Mouse (Mus musculus): ENCODE measurements at regions not wholly inside any gene's neighbourhood (a gene's known extent, or its start where the extent isn't known, plus 50 kb on each side); places are given as distances from the start of the nearest gene placed in this dataset.

- 80% methylated on average over 13 of the region's 13 CpGs for WGBS
- Histone ChIP-seq H3K27me3 (ENCODE audit: poor library complexity, severe bottlenecking) (no peaks in the 10 kb centered on the region), H3K36me3 (replicated peaks) (no peaks in the 10 kb centered on the region), H3K4me1 (peaks cover 12% of the 10 kb centered on the region), H3K27ac (no peak overlapping the region), H3K4me3 (no peak overlapping the region), H3K9me3 (no peaks in the 10 kb centered on the region)
- no peak for DNase-seq (ENCODE audit: extremely low spot score, low spot score)
These were observed 92.8 kb upstream of the Serbp1 start for GRCm38 (mm10) chr6:67144946-67145716.

DNA sequence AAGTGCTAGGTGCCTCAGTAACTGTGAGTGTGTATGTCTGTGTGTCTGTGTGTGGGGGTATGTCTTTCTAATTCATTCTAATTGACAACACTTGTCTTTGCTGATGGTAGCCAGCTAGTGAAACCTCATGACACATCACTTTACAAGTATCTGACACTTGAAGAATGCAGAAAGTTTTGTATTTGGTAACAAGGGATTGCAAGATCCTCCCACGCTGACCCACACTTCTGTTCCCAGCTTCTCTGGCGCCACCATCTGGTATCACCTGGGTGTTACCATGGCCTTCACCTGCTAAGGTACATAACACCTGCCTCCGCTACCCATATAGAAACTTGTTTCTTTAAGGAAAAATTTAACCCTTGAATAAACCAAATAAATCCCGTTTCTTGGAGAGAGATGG, 95.8 kb upstream of the Serbp1 start:
- Histone ChIP-seq H3K9me3 (no peaks in the 10 kb centered on the region), H3K36me3 (replicated peaks) (no peaks in the 10 kb centered on the region), H3K27me3 (ENCODE audit: poor library complexity, severe bottlenecking) (no peaks in the 10 kb centered on the region), H3K27ac (no peak overlapping the region), H3K4me1 (peaks cover 12% of the 10 kb centered on the region), H3K4me3 (no peak overlapping the region)
- no peak for DNase-seq (ENCODE audit: extremely low spot score, low spot score)
- 39% methylated on average over 4 of the region's 4 CpGs for WGBS

GRCm38 (mm10) chr6:67140645-67141250, 97.2 kb upstream of the Serbp1 start:
- no peak for DNase-seq (ENCODE audit: extremely low spot score, low spot score)
- H3K36me3 ChIP-seq (replicated peaks), result no peaks in the 10 kb centered on the region
- no peaks in the 10 kb centered on the region for H3K27me3 ChIP-seq (ENCODE audit: poor library complexity, severe bottlenecking)
- H3K4me1 ChIP-seq, result no peaks in the 10 kb centered on the region
- no peak overlapping the region for H3K4me3 ChIP-seq
- no peaks in the 10 kb centered on the region for H3K9me3 ChIP-seq
- no peak overlapping the region for H3K27ac ChIP-seq
- WGBS, result 87% methylated on average over 6 of the region's 6 CpGs

DNA sequence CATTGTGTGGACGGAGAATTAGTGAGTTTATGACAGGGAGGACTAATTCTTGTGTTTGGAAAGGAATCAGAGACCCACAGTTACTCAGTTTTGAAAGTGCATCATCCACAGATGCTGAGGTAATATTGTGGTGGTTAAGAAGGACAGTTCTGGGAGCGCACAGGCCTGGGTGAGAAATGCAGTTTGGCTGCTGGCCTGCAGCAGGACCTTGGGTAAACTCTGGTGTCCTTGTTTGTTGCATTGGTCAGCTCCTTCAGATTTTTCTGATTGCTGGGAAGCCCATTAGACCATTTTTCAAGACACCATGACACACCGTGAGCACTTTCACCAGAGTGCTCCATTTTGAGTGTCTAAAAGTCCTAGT, 99.0 kb upstream of the Serbp1 start:
- no peak overlapping the region for H3K27ac ChIP-seq
- no peak for DNase-seq (ENCODE audit: extremely low spot score, low spot score)
- H3K9me3 ChIP-seq, result no peaks in the 10 kb centered on the region
- no peak overlapping the region for H3K4me3 ChIP-seq
- H3K4me1 ChIP-seq, result no peaks in the 10 kb centered on the region
- WGBS, result 87% methylated on average over 3 of the region's 3 CpGs
- H3K36me3 ChIP-seq (replicated peaks), result no peaks in the 10 kb centered on the region
- H3K27me3 ChIP-seq (ENCODE audit: poor library complexity, severe bottlenecking), result no peaks in the 10 kb centered on the region

DNA sequence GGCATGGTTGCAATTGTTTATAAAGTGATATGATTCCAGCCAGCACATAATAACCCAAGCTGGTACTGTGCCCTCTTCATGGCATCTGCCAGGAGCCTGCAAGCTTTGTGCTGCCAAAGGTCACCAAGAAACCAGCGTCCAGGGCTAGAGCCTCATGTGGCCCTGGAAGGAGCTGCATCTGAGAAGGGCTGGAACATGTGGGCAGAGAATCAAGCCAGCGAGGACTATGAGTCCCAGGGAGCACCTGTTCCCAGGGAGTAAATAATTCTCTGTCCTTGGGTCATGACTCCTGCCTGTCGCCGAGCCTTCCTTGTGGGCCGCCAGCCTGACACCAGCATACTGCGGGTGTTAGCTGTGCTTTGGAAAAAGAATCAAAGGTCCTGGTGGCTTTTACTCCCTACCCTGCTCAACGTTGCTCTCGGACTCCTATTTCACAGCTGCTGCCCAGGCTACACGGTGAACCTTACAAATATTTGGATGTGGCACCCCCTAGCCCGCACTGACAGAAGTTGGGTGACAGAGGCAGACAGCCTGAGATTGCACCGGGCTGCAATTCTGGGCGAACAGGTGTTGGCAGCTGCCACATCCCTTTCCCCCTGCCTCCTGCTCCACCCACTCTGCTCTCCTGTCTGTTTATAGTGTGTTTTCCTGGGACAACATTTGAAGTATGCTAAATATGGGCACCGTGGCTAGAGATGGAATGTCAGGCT, 99.5 kb upstream of the Serbp1 start:
- DNase-seq (ENCODE audit: extremely low spot score, low spot score), result no peak
- H3K4me1 ChIP-seq, result no peaks in the 10 kb centered on the region
- H3K27me3 ChIP-seq (ENCODE audit: poor library complexity, severe bottlenecking), result no peaks in the 10 kb centered on the region
- no peaks in the 10 kb centered on the region for H3K36me3 ChIP-seq (replicated peaks)
- no peaks in the 10 kb centered on the region for H3K9me3 ChIP-seq
- no peak overlapping the region for H3K27ac ChIP-seq
- H3K4me3 ChIP-seq, result no peak overlapping the region
- WGBS, result 77% methylated on average over 13 of the region's 13 CpGs

DNA sequence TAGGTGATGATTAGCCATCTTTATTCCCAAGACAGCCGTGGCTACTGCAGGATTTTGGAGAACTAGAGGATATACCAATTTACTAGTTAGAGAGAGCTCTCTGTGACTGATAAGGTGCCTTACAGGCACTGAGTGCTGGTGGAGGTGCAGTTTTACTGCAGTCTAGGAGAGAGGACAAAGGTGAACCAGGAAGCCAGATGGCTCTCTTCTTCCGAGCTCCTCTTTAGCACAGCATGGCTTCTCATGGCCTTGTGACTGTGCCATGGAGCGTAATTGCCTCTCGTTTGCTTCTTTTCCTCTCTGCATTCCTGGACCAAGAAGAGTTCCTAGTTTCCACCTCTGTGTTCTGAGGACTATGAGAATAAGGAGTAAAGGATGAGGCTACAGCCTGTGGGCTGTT, 100.2 kb upstream of the Gadd45a start:
- H3K36me3 ChIP-seq (replicated peaks), result no peaks in the 10 kb centered on the region
- 72% methylated on average over 4 of the region's 4 CpGs for WGBS

GRCm38 (mm10) chr6:67134915-67135314, 97.7 kb upstream of the Gadd45a start:
- no peaks in the 10 kb centered on the region for H3K36me3 ChIP-seq (replicated peaks)
- DNase-seq (ENCODE audit: extremely low spot score, low spot score), result no peak
- H3K27me3 ChIP-seq (ENCODE audit: poor library complexity, severe bottlenecking), result no peaks in the 10 kb centered on the region
- WGBS, result 80% methylated on average over 1 of the region's 1 CpGs
- no peak overlapping the region for H3K27ac ChIP-seq
- H3K4me3 ChIP-seq, result no peak overlapping the region
- H3K9me3 ChIP-seq, result peaks cover 4% of the 10 kb centered on the region; the same call in 1 of the 2 replicates
- H3K4me1 ChIP-seq, result no peaks in the 10 kb centered on the region

More for the DNA sequence above, 100.2 kb upstream of the Gadd45a start:
- no peak overlapping the region for H3K27ac ChIP-seq
- no peaks in the 10 kb centered on the region for H3K4me1 ChIP-seq
- no peaks in the 10 kb centered on the region for H3K27me3 ChIP-seq (ENCODE audit: poor library complexity, severe bottlenecking)
- no peaks in the 10 kb centered on the region for H3K9me3 ChIP-seq
- H3K4me3 ChIP-seq, result no peak overlapping the region
- DNase-seq (ENCODE audit: extremely low spot score, low spot score), result no peak

- WGBS, result 82% methylated on average over 11 of the region's 11 CpGs
- H3K27ac ChIP-seq, result no peak overlapping the region
- H3K36me3 ChIP-seq (replicated peaks), result no peaks in the 10 kb centered on the region
- no peak for DNase-seq (ENCODE audit: extremely low spot score, low spot score)
- H3K4me3 ChIP-seq, result no peak overlapping the region
- H3K9me3 ChIP-seq, result peaks cover 4% of the 10 kb centered on the region; the same call in 1 of the 2 replicates
- no peaks in the 10 kb centered on the region for H3K27me3 ChIP-seq (ENCODE audit: poor library complexity, severe bottlenecking)
- H3K4me1 ChIP-seq, result peaks cover 4% of the 10 kb centered on the region; the same call in 1 of the 2 replicates
These were observed 93.5 kb upstream of the Gadd45a start for GRCm38 (mm10) chr6:67130540-67131301.

DNA sequence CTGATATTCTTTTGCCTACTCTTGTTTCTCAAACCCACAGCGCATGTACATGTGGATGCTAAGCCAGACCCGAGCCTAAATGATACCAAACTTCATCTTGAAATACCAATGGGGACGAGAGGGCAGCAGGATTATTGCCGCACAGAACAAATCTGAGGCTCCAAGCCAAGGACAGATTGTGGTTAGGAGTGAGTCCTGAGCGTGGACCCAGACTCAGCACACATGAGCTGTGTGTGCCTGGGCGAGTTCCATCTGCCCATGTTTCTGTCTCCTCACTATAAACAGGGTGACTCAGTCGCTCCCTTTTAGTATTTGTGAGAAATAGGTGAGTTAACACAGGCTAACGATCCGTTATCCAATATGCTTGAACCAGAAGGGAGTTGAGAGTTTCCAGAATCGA, 92.4 kb upstream of the Gadd45a start:
- DNase-seq (ENCODE audit: extremely low spot score, low spot score), result no peak
- H3K9me3 ChIP-seq, result peaks cover 4% of the 10 kb centered on the region; the same call in 1 of the 2 replicates
- WGBS, result 90% methylated on average over 10 of the region's 10 CpGs
- no peak overlapping the region for H3K4me3 ChIP-seq
- H3K4me1 ChIP-seq, result peaks cover 7% of the 10 kb centered on the region; the same call in 1 of the 2 replicates
- H3K36me3 ChIP-seq (replicated peaks), result no peaks in the 10 kb centered on the region
- no peak overlapping the region for H3K27ac ChIP-seq
- H3K27me3 ChIP-seq (ENCODE audit: poor library complexity, severe bottlenecking), result no peaks in the 10 kb centered on the region

- Histone ChIP-seq H3K27ac (no peak overlapping the region), H3K4me1 (peaks cover 7% of the 10 kb centered on the region; the same call in 1 of the 2 replicates), H3K27me3 (ENCODE audit: poor library complexity, severe bottlenecking) (no peaks in the 10 kb centered on the region), H3K9me3 (peaks cover 4% of the 10 kb centered on the region; the same call in 1 of the 2 replicates), H3K4me3 (no peak overlapping the region), H3K36me3 (replicated peaks) (no peaks in the 10 kb centered on the region)
- WGBS, result 69% methylated on average over 16 of the region's 16 CpGs
- DNase-seq (ENCODE audit: extremely low spot score, low spot score), result no peak
These were observed 91.5 kb upstream of the Gadd45a start for GRCm38 (mm10) chr6:67128503-67129463.

GRCm38 (mm10) chr6:67127727-67128126, 90.5 kb upstream of the Gadd45a start:
- no peak overlapping the region for H3K27ac ChIP-seq
- no peak for DNase-seq (ENCODE audit: extremely low spot score, low spot score)
- 83% methylated on average over 4 of the region's 4 CpGs for WGBS

More at GRCm38 (mm10) chr6:67127727-67128126, 90.5 kb upstream of the Gadd45a start:
- Histone ChIP-seq H3K27me3 (ENCODE audit: poor library complexity, severe bottlenecking) (no peaks in the 10 kb centered on the region), H3K9me3 (peaks cover 4% of the 10 kb centered on the region; the same call in 1 of the 2 replicates), H3K4me1 (peaks cover 7% of the 10 kb centered on the region; the same call in 1 of the 2 replicates), H3K36me3 (replicated peaks) (no peaks in the 10 kb centered on the region), H3K4me3 (no peak overlapping the region)

All from forebrain, embryonic 10.5 days (tissue).